Mouse (Mus musculus) embryonic stem cell, embryonic (primary cell): ENCODE data around the gene Slc22a15.

Experiments used
- CTCF ChIA-PET, 4 experiments: fragments of 300-600 bp in 2 of 4; fragments of 350-600 bp in 2 of 4; sonication (Branson Sonifier 250); formaldehyde crosslinking; loops; one replicate each; lab custom pipeline; 2022; ENCODE audit warnings: inconsistent platforms in 2 of 4; lab: Charles Lee
- POLR2A ChIA-PET, 4 experiments: fragments of 300-600 bp in 2 of 4; fragments of 350-600 bp in 2 of 4; sonication (Branson Sonifier 250); formaldehyde crosslinking; loops; one replicate each; lab custom pipeline; 2022; ENCODE audit warnings: antibody characterized with exemption in 4 of 4, inconsistent platforms in 1 of 4; lab: Charles Lee

Slc22a15 gene

GRCm38 (mm10) chr3:101926636-101927035, 2.4 kb upstream of the Slc22a15 start:
- POLR2A ChIA-PET = no interaction called here

GRCm38 (mm10) chr3:101925663-101926062, 1.4 kb upstream of the Slc22a15 start:
- POLR2A ChIA-PET = interaction anchor here in 2 of 4 experiments (0.6 to 0.7 kb wide), 2 partner anchors 135 to 923 kb away, joined by 3 to 4 read pairs; no protein-coding TSS in a partner anchor
- CTCF ChIA-PET = interaction anchor here in 1 of 4 experiments (0.7 kb wide), 1 partner anchor 317 kb away, joined by 11 read pairs; no protein-coding TSS in a partner anchor

More at GRCm38 (mm10) chr3:101926636-101927035, 2.4 kb upstream of the Slc22a15 start:
- CTCF ChIA-PET = no interaction called here

- ChIA-PET POLR2A (no interaction called here), CTCF (no interaction called here)
Observed at GRCm38 (mm10) chr3:101922366-101922765, 1.9 kb downstream of the Slc22a15 start.

GRCm38 (mm10) chr3:101918526-101918925, 5.7 kb downstream of the Slc22a15 start:
- ChIA-PET CTCF (no interaction called here), POLR2A (no interaction called here)

- POLR2A ChIA-PET = no interaction called here
Observed at GRCm38 (mm10) chr3:101917665-101918064, 6.6 kb downstream of the Slc22a15 start.

GRCm38 (mm10) chr3:101916525-101916924, 7.7 kb downstream of the Slc22a15 start:
- POLR2A ChIA-PET = interaction anchor here in 2 of 4 experiments (0.7 kb wide), 3 partner anchors 60 to 491 kb away, joined by 3 to 6 read pairs (median 4); no protein-coding TSS in a partner anchor
- CTCF ChIA-PET = interaction anchor here in 1 of 4 experiments (0.7 kb wide), 1 partner anchor 1651 kb away, joined by 7 read pairs; no protein-coding TSS in a partner anchor

More at GRCm38 (mm10) chr3:101917665-101918064, 6.6 kb downstream of the Slc22a15 start:
- CTCF ChIA-PET = no interaction called here

GRCm38 (mm10) chr3:101915048-101915801, 9.0 kb downstream of the Slc22a15 start:
- POLR2A ChIA-PET = no interaction called here
- CTCF ChIA-PET = interaction anchor here in 1 of 4 experiments (0.7 kb wide), 1 partner anchor 377 kb away, joined by 4 read pairs; no protein-coding TSS in a partner anchor

GRCm38 (mm10) chr3:101914266-101914665, 10.0 kb downstream of the Slc22a15 start:
- ChIA-PET CTCF (interaction anchor here in 1 of 4 experiments (0.7 kb wide), 1 partner anchor 622 kb away, joined by 3 read pairs; no protein-coding TSS in a partner anchor), POLR2A (no interaction called here)

- ChIA-PET CTCF (no interaction called here), POLR2A (no interaction called here)
Observed at GRCm38 (mm10) chr3:101912041-101912440, 12.2 kb downstream of the Slc22a15 start.

GRCm38 (mm10) chr3:101907049-101907448, 17.2 kb downstream of the Slc22a15 start:
- ChIA-PET CTCF (interaction anchor here in 1 of 4 experiments (0.6 kb wide), 1 partner anchor 9 kb away, joined by 3 read pairs; no protein-coding TSS in a partner anchor), POLR2A (no interaction called here)

GRCm38 (mm10) chr3:101904776-101905175, 19.5 kb downstream of the Slc22a15 start:
- POLR2A ChIA-PET = no interaction called here
- CTCF ChIA-PET = no interaction called here

- POLR2A ChIA-PET = interaction anchor here in 2 of 4 experiments (0.6 to 0.7 kb wide), 2 partner anchors 247 to 977 kb away, joined by 3 to 5 read pairs; no protein-coding TSS in a partner anchor
Observed at GRCm38 (mm10) chr3:101903091-101903490, 21.2 kb downstream of the Slc22a15 start.

GRCm38 (mm10) chr3:101902344-101902743, 21.9 kb downstream of the Slc22a15 start:
- POLR2A ChIA-PET = no interaction called here
- CTCF ChIA-PET = no interaction called here

More at GRCm38 (mm10) chr3:101903091-101903490, 21.2 kb downstream of the Slc22a15 start:
- CTCF ChIA-PET = no interaction called here

- POLR2A ChIA-PET = interaction anchor here in 1 of 4 experiments (0.8 kb wide), 1 partner anchor 12 kb away, joined by 3 read pairs; no protein-coding TSS in a partner anchor
- CTCF ChIA-PET = interaction anchor here in 3 of 4 experiments (0.6 to 1.2 kb wide), 5 partner anchors 10 to 106 kb away, joined by 3 to 4 read pairs (median 3); no protein-coding TSS in a partner anchor
Observed at GRCm38 (mm10) chr3:101897377-101897974, 26.8 kb downstream of the Slc22a15 start.

- ChIA-PET CTCF (interaction anchor here in 1 of 4 experiments (0.7 to 1.0 kb wide), 2 partner anchors 9 to 96 kb away, joined by 3 to 4 read pairs; no protein-coding TSS in a partner anchor), POLR2A (interaction anchor here in 1 of 4 experiments (0.8 kb wide), 1 partner anchor 12 kb away, joined by 3 read pairs; no protein-coding TSS in a partner anchor)
Observed at GRCm38 (mm10) chr3:101896893-101897292, 27.4 kb downstream of the Slc22a15 start.

GRCm38 (mm10) chr3:101895376-101895910, 28.8 kb downstream of the Slc22a15 start:
- POLR2A ChIA-PET = interaction anchor here in 1 of 4 experiments (0.6 kb wide), 1 partner anchor 36 kb away, joined by 5 read pairs; no protein-coding TSS in a partner anchor
- CTCF ChIA-PET = interaction anchor here in 1 of 4 experiments (1.1 kb wide), 1 partner anchor 8 kb away, joined by 3 read pairs; no protein-coding TSS in a partner anchor

- CTCF ChIA-PET = no interaction called here
- POLR2A ChIA-PET = interaction anchor here in 1 of 4 experiments (1.2 kb wide), 1 partner anchor 12 kb away, joined by 3 read pairs; no protein-coding TSS in a partner anchor
Observed at GRCm38 (mm10) chr3:101885591-101885990, 38.7 kb downstream of the Slc22a15 start.

GRCm38 (mm10) chr3:101885041-101885440, 39.2 kb downstream of the Slc22a15 start:
- ChIA-PET POLR2A (interaction anchor here in 1 of 4 experiments (1.2 kb wide), 1 partner anchor 12 kb away, joined by 3 read pairs; no protein-coding TSS in a partner anchor), CTCF (no interaction called here)
